Mouse (Mus musculus): ENCODE measurements around the gene Ssr3. TPM values are rescaled to one million over a fixed set of nuclear protein-coding genes. Genes with fewer than 3 reads are reported as not detected.

Gene Ssr3
- polyA plus RNA-seq, 1 experiment from 2014 or later = 160 TPM

- no peak overlapping the region for H3K4me3 ChIP-seq (ENCODE audit: low read depth, low read length)
- no peaks in the 10 kb centered on the region for H3K27me3 ChIP-seq (ENCODE audit: control insufficient read depth, insufficient read depth, low read length)
- no peak overlapping the region for H3K27ac ChIP-seq (ENCODE audit: low read depth, low read length)
- no peak overlapping the region for H3K9ac ChIP-seq (replicated peaks; ENCODE audit: low read depth, low read length)
- H3K4me2 ChIP-seq (ENCODE audit: low read depth, low read length) = no peak overlapping the region
- no peak for ATAC-seq (ENCODE audit: low read depth)
- WGBS = 95% methylated on average over 1 of the region's 1 CpGs
- no peaks in the 10 kb centered on the region for H3K9me3 ChIP-seq (ENCODE audit: control insufficient read depth, low read length)
- H3K36me3 ChIP-seq (ENCODE audit: control insufficient read depth, insufficient read depth, low read length) = no peaks in the 10 kb centered on the region
- H3K4me1 ChIP-seq (ENCODE audit: control insufficient read depth, insufficient read depth, low read length) = no peaks in the 10 kb centered on the region
Observed at GRCm38 (mm10) chr3:65363438-65363837, 29.0 kb downstream of the Ssr3 start.

- Histone ChIP-seq H3K4me3 (ENCODE audit: low read depth, low read length) (no peak overlapping the region), H3K27me3 (ENCODE audit: control insufficient read depth, insufficient read depth, low read length) (no peaks in the 10 kb centered on the region), H3K27ac (ENCODE audit: low read depth, low read length) (no peak overlapping the region), H3K4me1 (ENCODE audit: control insufficient read depth, insufficient read depth, low read length) (no peaks in the 10 kb centered on the region), H3K4me2 (ENCODE audit: low read depth, low read length) (no peak overlapping the region), H3K9me3 (ENCODE audit: control insufficient read depth, low read length) (no peaks in the 10 kb centered on the region), H3K36me3 (ENCODE audit: control insufficient read depth, insufficient read depth, low read length) (no peaks in the 10 kb centered on the region), H3K9ac (replicated peaks; ENCODE audit: low read depth, low read length) (no peak overlapping the region)
- ATAC-seq (ENCODE audit: low read depth) = no peak
- 69% methylated on average over 8 of the region's 8 CpGs for WGBS
Observed at GRCm38 (mm10) chr3:65360163-65360969, 32.1 kb downstream of the Ssr3 start.

GRCm38 (mm10) chr3:65358841-65359240 lies 33.6 kb downstream of the Ssr3 start:
- Histone ChIP-seq H3K9me3 (ENCODE audit: control insufficient read depth, low read length) (no peaks in the 10 kb centered on the region), H3K4me3 (ENCODE audit: low read depth, low read length) (no peak overlapping the region), H3K36me3 (ENCODE audit: control insufficient read depth, insufficient read depth, low read length) (no peaks in the 10 kb centered on the region), H3K4me1 (ENCODE audit: control insufficient read depth, insufficient read depth, low read length) (no peaks in the 10 kb centered on the region), H3K4me2 (ENCODE audit: low read depth, low read length) (no peak overlapping the region), H3K9ac (replicated peaks; ENCODE audit: low read depth, low read length) (no peak overlapping the region), H3K27me3 (ENCODE audit: control insufficient read depth, insufficient read depth, low read length) (no peaks in the 10 kb centered on the region), H3K27ac (ENCODE audit: low read depth, low read length) (no peak overlapping the region)
- ATAC-seq (ENCODE audit: low read depth) = no peak
- whole genome bisulfite sequencing = 83% methylated on average over 2 of the region's 2 CpGs

GRCm38 (mm10) chr3:65358275-65358674 lies 34.1 kb downstream of the Ssr3 start:
- Histone ChIP-seq H3K4me1 (ENCODE audit: control insufficient read depth, insufficient read depth, low read length) (no peaks in the 10 kb centered on the region), H3K9ac (replicated peaks; ENCODE audit: low read depth, low read length) (no peak overlapping the region), H3K36me3 (ENCODE audit: control insufficient read depth, insufficient read depth, low read length) (no peaks in the 10 kb centered on the region), H3K27me3 (ENCODE audit: control insufficient read depth, insufficient read depth, low read length) (no peaks in the 10 kb centered on the region), H3K4me2 (ENCODE audit: low read depth, low read length) (no peak overlapping the region), H3K27ac (ENCODE audit: low read depth, low read length) (no peak overlapping the region), H3K9me3 (ENCODE audit: control insufficient read depth, low read length) (no peaks in the 10 kb centered on the region), H3K4me3 (ENCODE audit: low read depth, low read length) (no peak overlapping the region)
- 67% methylated on average over 2 of the region's 2 CpGs for WGBS
- ATAC-seq (ENCODE audit: low read depth) = no peak

GRCm38 (mm10) chr3:65355479-65355878 lies 36.9 kb downstream of the Ssr3 start:
- Histone ChIP-seq H3K27me3 (ENCODE audit: control insufficient read depth, insufficient read depth, low read length) (no peaks in the 10 kb centered on the region), H3K4me1 (ENCODE audit: control insufficient read depth, insufficient read depth, low read length) (no peaks in the 10 kb centered on the region), H3K9ac (replicated peaks; ENCODE audit: low read depth, low read length) (no peak overlapping the region), H3K4me3 (ENCODE audit: low read depth, low read length) (no peak overlapping the region), H3K4me2 (ENCODE audit: low read depth, low read length) (no peak overlapping the region), H3K36me3 (ENCODE audit: control insufficient read depth, insufficient read depth, low read length) (no peaks in the 10 kb centered on the region), H3K27ac (ENCODE audit: low read depth, low read length) (no peak overlapping the region), H3K9me3 (ENCODE audit: control insufficient read depth, low read length) (no peaks in the 10 kb centered on the region)
- ATAC-seq (ENCODE audit: low read depth) = no peak
- 81% methylated on average over 6 of the region's 6 CpGs for WGBS

- Histone ChIP-seq H3K4me3 (ENCODE audit: low read depth, low read length) (no peak overlapping the region), H3K4me2 (ENCODE audit: low read depth, low read length) (no peak overlapping the region), H3K4me1 (ENCODE audit: control insufficient read depth, insufficient read depth, low read length) (no peaks in the 10 kb centered on the region), H3K9ac (replicated peaks; ENCODE audit: low read depth, low read length) (no peak overlapping the region), H3K36me3 (ENCODE audit: control insufficient read depth, insufficient read depth, low read length) (no peaks in the 10 kb centered on the region), H3K27ac (ENCODE audit: low read depth, low read length) (no peak overlapping the region), H3K27me3 (ENCODE audit: control insufficient read depth, insufficient read depth, low read length) (no peaks in the 10 kb centered on the region), H3K9me3 (ENCODE audit: control insufficient read depth, low read length) (no peaks in the 10 kb centered on the region)
- 69% methylated on average over 10 of the region's 10 CpGs for WGBS
- peak; percentile 25; the same call in 1 of the 2 replicates for ATAC-seq (ENCODE audit: low read depth)
Observed at GRCm38 (mm10) chr3:65353263-65354037, 39.0 kb downstream of the Ssr3 start.

- 61% methylated on average over 4 of the region's 4 CpGs for WGBS
- Histone ChIP-seq H3K9me3 (ENCODE audit: control insufficient read depth, low read length) (no peaks in the 10 kb centered on the region), H3K36me3 (ENCODE audit: control insufficient read depth, insufficient read depth, low read length) (no peaks in the 10 kb centered on the region), H3K4me3 (ENCODE audit: low read depth, low read length) (no peak overlapping the region), H3K27me3 (ENCODE audit: control insufficient read depth, insufficient read depth, low read length) (no peaks in the 10 kb centered on the region), H3K9ac (replicated peaks; ENCODE audit: low read depth, low read length) (no peak overlapping the region), H3K4me2 (ENCODE audit: low read depth, low read length) (no peak overlapping the region), H3K27ac (ENCODE audit: low read depth, low read length) (no peak overlapping the region), H3K4me1 (ENCODE audit: control insufficient read depth, insufficient read depth, low read length) (no peaks in the 10 kb centered on the region)
- peak; percentile 39; the same call in 1 of the 2 replicates for ATAC-seq (ENCODE audit: low read depth)
Observed at GRCm38 (mm10) chr3:65352278-65353127, 39.9 kb downstream of the Ssr3 start.

GRCm38 (mm10) chr3:65346176-65346575 lies 46.2 kb downstream of the Ssr3 start:
- Histone ChIP-seq H3K9ac (replicated peaks; ENCODE audit: low read depth, low read length) (no peak overlapping the region), H3K27me3 (ENCODE audit: control insufficient read depth, insufficient read depth, low read length) (no peaks in the 10 kb centered on the region), H3K4me2 (ENCODE audit: low read depth, low read length) (no peak overlapping the region), H3K9me3 (ENCODE audit: control insufficient read depth, low read length) (no peaks in the 10 kb centered on the region), H3K27ac (ENCODE audit: low read depth, low read length) (no peak overlapping the region), H3K4me1 (ENCODE audit: control insufficient read depth, insufficient read depth, low read length) (no peaks in the 10 kb centered on the region), H3K36me3 (ENCODE audit: control insufficient read depth, insufficient read depth, low read length) (no peaks in the 10 kb centered on the region), H3K4me3 (ENCODE audit: low read depth, low read length) (no peak overlapping the region)
- no peak for ATAC-seq (ENCODE audit: low read depth)
- 92% methylated on average over 1 of the region's 1 CpGs for WGBS
